Mouse (Mus musculus): ENCODE data around the gene Slc4a3. TPM values are rescaled to one million over a fixed set of nuclear protein-coding genes. Genes with fewer than 3 reads are reported as not detected.

Slc4a3 gene
- total RNA-seq, 2 experiments from 2014 or later, result 0.04 to 0.05 TPM

DNA sequence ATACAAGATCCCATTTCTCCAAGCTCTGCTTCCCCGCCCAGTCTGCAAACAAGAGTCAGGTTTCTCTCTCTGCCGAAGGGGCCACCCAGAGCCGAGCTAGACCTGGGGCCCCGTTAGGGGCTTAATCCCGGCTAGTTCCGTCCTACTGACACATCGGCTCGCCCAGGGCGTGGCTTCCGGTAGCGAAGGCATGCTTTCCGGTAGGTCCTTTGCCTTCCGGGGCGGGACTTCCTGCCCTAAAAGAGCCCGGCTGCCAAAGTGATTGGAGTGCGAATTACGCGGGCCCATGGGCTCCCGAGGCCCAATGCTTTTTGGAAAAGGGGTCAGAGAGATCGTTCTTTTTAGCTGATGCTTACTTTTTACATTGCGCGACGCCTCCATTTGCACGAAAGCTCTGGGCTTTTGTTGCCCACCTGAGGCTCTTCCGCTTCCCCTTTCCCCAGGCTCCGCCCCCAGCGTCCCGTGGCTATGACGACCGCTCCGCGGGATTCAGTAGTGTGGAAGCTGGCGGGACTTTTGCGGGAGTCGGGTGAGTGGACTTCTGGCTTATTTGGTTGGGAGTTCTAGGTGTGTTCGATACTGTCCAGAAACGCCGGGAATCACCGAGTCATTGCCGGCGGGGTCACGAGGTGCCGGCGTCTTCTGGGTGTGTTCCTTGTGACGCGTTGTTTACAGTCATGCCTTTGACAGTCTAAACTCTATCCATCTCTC, 24.6 kb upstream of the Slc4a3 start, which contains the start of gene Stk11ip:
Stk11ip (plus strand) TSS at position 209 of the 711 bp plus-strand sequence.
- ATAC-seq (replicated peaks; ENCODE audit: poor library complexity), result peak; percentile 97

DNA sequence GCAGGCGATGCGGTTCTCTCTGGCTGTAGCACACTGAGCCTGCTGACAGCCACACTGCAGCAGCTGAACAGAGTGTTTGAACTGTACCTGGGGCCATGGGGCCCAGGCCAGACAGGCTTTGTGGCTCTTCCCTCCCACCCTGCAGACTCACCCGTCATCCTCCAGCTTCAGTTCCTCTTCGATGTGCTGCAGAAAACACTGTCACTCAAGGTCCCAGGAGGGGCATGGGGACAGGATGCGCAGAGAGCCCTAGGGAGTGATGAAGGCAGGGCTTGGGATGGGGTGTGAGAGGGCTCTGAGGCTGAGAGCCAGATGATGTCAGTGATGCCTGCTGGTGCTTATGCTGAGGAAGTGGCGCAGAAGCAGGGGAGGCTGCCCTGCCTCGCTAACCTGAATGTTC, 21.4 kb upstream of the Slc4a3 start:
- no peak for ATAC-seq (replicated peaks; ENCODE audit: poor library complexity)

DNA sequence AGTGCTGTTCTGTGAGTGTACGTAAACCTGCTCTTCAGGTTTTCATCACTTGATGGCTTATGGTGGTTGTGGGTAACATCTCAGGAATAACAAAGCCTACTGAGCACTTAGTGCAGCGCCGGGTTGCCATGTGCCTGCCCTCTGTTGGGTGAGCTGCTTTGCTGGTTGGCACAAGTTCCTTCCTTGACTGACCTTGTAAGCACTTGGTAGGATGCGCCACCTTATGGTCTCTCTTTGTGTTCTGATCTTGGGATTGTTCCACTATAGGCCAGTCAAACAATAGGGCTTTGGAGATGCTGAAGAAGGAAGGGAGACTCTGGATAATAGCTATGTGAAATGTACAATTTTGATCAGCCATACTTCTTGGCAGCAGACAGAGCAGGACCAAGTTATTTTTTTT, 15.5 kb upstream of the Slc4a3 start:
- no peak for ATAC-seq (replicated peaks; ENCODE audit: poor library complexity)

DNA sequence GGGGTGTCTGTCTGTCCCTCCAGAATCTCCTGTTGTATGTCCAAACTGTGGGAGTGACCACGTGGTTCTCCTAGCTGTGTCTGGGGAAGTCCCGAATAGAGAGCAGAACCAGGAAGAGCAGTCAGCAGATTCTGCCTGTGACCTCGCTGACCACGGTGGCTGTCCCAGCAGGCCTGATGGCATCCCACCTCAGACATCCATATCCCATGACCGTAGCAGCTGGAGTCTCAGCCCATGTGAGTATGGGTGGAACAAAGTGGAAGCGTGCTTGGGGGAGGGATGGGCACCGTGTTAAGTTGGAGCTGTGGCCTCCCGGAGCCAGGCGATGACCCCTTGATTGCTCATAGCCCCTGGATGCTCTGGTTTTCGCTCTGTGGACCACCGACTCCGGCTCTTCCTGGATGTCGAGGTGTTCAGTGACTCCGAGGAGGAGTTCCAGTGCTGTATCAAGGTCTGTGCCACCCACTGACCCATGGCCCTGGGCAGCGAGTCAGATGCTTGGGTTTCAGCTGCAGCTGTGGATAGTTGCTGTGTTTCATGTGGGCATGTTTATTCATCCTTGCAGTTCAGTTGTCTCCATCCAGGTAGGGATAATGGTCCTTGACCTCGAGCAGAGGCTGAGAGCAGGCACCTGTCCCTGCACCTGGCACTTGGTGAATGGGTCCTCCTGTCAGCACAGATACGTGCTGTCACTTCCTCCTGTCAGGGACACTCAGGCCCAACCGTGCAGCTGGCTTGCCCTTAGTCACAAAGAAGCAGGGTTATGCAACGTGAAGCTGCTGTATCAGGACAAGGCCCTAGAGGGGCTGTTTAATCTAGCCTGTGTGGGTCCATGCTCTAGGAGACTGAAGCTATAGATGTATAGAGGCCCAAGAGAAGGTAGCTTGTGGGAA, 13.5 kb upstream of the Slc4a3 start:
- ATAC-seq (replicated peaks; ENCODE audit: poor library complexity), result no peak

DNA sequence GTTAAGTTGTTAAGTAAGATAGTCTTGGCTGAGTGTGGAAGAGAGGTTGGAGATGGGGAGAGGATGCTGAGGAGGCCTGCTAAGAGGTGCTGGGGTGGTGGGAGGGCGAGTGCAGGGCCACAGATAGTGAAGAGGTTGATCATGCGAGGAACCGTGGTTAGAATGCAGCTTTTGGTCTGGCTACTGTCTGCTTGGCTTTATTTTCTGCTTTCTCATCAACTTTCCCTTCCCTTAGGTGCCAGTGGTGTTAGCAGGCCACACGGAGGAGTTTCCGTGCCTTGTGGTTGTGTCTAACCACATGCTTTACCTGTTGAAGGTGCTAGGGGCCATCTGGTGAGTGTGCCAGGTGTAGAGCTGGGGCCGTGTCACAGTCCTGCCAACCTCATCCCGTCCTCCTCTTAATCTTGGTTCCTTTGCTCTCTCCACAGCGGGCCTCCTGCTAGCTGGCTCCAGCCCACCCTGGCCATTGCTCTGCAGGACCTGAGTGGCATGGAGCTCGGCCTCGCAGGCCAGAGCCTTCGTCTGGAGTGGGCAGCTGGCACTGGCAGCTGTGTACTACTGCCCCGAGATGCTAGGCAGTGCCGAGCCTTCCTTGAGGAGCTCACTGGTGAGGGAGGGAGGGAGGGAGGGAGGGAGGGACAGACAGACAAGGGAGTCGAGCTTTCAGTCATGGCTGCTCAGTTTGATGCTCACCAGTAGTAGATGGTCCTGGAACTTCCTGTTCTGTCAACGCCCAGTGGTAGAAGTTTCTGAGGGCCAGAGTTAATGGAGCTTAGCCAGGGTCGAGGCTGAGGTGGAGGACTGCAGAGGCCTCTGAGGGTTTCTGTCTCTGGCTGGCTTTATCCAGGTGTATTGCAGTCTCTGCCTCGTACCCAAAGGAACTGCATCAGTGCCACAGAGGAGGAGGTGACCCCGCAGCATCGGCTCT, 12.5 kb upstream of the Slc4a3 start:
- ATAC-seq (replicated peaks; ENCODE audit: poor library complexity), result no peak

DNA sequence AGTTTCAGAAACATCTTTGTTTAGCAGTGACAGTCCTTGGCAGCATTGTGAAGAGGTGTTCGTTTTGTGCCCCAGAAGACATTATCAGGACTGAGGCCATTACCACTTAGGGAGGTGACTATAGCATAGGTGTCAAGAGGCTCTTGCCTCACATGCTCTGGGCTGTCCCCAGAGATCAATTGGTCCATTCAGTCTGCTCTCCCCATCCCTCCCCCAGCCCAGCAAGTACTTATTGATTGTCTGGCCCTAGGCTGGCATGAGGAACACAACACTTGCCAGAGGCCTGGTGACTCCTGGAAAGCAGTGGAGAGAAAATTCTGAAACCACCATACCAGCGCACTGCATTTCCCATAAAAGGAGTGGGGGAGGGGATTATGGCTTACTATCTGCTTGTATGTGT, 8.5 kb upstream of the Slc4a3 start:
- no peak for ATAC-seq (replicated peaks; ENCODE audit: poor library complexity)

DNA sequence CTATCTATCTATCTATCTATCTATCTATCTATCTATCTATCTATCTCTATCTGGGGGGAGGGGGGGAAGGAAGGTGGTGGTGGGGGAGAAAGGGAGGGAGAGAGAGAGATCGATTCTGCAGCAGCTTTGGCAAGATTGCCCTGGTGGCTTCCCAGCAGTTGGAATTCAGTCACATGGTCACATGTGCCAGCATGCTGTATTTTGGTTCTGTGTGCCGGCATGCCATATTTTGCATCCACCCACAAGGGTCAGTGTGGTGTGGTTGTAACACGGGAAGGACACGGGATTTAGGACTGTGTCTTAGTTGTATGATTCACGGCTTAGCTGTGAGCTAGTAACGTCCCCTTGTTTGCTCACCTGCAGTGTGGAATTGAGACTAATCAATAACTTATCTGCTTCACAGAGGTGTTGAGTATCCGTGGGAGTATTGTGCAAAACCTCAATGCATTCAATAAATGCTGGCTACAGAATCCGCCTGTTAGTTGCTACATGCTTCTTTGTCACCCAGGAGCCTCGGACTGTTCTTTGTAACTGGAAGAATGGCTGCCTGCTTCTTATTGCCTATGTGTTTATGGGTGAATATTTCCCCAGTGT, 7.4 kb upstream of the Slc4a3 start:
- no peak for ATAC-seq (replicated peaks; ENCODE audit: poor library complexity)

DNA sequence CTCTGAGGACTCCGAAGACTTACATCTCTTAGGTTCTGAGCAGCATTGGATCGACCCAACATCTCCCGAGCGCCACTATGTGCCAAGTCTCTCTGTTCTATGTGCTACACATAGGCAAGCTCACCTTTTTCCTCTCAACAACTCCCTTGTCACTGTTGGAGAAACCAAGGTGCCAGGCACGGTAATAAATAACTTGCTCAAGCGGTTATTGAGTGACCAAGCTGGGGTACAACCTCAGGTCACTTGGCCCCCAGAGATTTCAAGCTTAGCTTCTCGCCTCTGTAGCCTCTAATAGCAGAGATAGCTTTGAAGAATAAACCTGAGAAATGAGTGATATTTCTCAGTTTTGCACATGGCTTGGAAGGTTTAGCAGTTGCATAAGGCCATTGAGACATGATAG, 4.6 kb upstream of the Slc4a3 start:
- no peak for ATAC-seq (replicated peaks; ENCODE audit: poor library complexity)

DNA sequence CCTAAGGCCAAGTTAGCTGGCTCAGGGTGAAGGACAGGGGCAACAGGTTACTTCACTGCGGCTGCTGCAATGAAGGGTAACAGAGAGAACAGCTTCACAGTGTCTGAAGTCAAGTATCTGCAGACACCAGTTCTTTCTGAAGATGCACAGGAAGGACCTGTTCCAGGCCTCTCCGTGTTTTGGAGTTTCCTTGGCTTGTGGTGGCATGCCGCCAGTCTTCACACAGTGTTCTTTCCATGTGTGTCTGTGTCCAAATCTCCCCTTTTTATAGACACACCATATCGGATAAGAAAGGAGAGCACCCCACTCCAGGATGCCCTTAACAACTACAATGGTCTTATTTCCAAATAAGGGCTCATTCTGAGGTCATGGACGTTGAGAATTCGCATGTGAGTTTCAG, 1.7 kb upstream of the Slc4a3 start:
- no peak for ATAC-seq (replicated peaks; ENCODE audit: poor library complexity)

DNA sequence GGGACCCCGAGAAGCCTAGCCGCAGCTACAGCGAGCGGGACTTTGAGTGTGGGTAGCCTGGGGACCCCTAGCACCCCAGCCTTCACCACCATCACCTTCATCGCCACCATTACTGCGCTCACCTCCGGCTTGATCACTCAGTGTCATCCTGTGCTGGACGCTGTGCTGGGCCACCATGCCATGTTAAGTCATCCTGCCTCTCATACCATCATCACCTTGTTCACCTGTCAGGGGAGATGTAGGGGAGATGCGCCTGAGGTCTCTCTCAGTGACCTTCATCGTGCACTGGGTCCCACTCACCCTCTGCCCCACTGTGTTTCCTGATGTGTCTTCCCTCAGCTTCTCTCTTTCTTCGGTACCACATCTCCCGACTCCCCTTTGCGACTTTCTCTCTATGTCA, 1.3 kb downstream of the Slc4a3 start:
- ATAC-seq (replicated peaks; ENCODE audit: poor library complexity), result no peak

DNA sequence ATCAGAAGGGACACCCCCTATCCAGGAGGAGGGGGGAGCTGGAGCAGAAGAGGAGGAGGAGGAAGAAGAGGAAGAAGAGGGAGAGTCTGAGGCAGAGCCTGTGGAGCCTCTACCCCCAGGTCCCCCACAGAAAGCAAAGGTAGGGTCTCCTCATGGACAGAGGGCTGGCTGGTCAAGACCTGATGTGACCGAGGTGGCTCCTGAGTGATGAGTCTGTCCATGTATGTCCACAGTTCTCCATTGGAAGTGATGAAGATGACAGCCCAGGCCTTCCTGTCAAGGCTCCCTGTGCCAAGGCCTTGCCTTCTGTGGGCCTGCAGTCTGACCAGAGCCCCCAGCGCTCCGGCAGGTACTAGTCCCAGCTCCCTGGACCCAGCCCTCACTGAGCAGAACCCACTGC, 2.0 kb downstream of the Slc4a3 start:
- no peak for ATAC-seq (replicated peaks; ENCODE audit: poor library complexity)

DNA sequence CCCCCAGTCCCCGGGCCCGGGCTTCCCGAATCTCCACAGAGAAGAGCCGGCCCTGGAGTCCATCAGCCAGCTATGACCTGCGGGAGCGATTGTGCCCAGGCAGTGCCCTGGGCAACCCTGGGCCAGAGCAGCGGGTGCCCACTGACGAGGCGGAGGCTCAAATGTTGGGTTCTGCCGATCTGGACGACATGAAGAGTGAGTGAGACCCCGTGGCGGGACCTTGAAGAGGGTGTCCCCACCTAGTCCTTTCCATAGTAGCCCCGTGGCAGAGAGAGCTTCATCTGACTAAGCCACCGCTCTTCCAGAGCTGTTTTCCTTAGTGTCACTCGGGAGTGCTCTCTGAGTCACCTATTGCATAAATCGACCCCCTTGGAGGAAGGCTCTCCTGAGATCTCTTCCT, 2.8 kb downstream of the Slc4a3 start:
- ATAC-seq (replicated peaks; ENCODE audit: poor library complexity), result no peak

DNA sequence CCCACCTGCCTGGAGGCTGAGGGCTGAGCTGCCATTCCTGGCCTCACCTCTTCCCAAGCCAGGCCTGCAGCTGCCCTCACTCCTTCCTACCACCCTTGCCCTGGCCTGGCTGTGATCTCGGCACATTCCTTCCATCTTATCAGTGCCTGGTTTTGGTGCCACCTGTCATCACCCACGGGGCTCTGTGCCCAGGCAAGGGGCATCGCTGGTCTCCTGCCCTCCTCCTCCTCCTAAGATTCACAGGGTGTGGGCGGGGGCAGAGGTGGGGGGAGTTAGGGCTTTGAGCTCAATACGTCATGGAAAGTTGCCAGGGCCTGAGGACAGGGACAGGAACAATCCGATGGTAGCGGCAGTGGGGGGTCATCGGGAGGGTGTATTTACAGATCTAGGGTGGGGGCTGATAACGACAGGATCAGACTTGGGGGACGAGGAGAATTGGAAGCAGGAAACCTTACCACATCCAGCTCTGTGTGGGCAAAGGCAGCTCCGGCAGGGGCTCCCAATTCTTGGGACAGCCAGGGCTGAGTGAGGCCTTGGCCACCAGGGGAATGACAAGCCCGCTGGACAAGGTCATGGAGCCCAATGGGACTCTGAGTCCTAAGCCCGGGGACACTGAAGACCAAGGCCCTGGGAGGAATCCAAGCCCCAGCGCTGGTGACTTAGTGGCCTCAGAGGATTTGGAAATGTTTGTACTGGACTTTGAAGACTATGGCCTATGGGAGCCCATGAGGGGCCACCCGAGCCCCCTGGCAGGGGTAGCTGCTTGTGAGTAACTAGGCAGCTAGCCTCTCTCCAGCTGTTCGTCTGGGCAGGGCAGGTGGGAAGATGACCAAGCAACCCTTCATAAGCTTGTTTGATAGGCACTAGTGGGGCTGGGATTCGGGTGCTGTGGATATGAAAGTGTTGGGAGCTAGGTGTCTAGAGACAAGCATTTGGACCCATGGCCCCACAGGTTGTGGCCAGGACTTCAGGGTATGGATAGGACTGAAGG, 3.5 kb downstream of the Slc4a3 start:
- no peak for ATAC-seq (replicated peaks; ENCODE audit: poor library complexity)

DNA sequence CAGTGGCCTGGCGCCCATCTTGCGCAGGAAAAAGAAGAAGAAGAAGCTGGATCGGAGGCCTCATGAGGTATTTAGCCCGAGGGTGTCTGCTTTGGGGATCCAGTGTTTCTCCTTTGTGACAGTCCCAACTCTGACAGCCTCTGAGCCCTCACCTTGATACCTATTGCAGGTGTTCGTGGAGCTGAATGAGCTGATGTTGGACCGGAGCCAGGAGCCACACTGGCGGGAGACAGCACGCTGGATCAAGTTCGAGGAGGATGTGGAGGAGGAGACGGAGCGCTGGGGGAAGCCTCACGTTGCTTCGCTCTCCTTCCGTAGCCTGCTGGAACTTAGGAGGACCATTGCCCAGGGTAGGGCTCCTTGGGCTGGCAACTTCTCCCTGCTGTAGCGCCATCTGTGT, 4.5 kb downstream of the Slc4a3 start:
- no peak for ATAC-seq (replicated peaks; ENCODE audit: poor library complexity)

DNA sequence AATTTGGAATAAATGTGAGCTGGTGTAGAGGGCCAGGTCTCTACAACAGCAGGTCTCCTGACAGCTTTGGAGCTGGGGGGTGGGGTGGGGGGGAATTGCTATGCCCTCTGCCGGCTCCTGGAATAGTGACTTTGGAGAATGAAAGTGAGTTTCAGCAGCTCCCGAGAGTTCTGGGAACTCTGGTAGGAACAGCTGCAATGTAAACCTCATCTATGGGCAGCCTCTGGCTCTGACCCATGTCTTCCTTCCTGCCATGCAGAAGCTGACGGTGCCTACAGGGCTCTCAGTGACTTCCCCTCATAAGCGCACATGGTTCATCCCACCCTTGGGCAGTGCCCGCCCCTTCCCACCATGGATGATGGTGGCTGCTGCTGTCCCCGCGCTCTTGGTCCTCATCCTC, 9.6 kb downstream of the Slc4a3 start:
- ATAC-seq (replicated peaks; ENCODE audit: poor library complexity), result no peak

DNA sequence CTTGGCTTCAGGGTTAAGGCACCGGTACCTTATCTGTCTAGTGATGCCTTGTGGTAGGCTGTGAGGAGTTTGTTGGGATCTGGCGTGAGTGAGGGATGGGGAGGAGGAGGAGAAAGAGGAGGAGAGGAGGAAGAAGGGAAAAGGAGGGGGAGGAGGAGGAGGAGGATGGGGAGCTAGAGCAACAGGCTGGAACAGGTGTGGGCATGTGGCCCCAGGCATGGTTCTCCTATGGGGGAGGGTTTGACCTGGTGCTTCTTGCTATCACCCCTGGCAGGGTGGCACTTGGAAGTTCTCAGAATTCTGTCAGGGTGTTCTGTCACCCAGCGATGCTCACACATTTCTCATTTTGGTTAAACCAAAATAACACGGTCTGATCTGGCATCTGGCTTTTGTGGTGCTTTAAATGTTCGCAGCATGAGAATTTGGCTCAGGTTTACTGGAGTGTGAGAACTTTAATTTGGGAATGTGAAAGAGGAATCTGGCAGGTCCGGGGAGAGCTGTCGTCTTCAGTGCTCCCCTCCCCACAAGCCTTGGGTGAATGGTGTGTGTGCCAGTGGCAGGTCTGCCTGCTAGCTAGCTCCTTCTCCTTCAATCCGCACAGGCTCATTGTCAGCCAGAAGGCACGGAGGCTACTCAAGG, 10.2 kb downstream of the Slc4a3 start:
- no peak for ATAC-seq (replicated peaks; ENCODE audit: poor library complexity)

DNA sequence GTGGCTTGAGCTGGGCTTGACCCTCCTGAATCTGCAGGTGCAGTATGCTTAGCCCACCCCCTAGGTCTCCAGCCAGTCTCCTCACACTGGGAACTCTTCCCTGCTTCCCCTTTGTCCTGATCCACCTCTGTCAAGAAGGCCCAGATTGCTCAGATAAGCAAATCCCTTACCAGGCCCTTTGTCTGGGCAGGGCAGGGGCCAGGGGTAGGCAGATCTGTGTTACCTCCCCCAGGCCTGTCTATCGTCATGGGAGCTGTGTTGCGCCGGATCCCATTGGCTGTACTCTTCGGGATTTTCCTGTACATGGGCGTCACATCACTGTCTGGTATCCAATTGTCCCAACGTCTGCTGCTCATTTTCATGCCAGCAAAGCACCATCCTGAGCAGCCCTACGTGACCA, 11.0 kb downstream of the Slc4a3 start:
- no peak for ATAC-seq (replicated peaks; ENCODE audit: poor library complexity)

DNA sequence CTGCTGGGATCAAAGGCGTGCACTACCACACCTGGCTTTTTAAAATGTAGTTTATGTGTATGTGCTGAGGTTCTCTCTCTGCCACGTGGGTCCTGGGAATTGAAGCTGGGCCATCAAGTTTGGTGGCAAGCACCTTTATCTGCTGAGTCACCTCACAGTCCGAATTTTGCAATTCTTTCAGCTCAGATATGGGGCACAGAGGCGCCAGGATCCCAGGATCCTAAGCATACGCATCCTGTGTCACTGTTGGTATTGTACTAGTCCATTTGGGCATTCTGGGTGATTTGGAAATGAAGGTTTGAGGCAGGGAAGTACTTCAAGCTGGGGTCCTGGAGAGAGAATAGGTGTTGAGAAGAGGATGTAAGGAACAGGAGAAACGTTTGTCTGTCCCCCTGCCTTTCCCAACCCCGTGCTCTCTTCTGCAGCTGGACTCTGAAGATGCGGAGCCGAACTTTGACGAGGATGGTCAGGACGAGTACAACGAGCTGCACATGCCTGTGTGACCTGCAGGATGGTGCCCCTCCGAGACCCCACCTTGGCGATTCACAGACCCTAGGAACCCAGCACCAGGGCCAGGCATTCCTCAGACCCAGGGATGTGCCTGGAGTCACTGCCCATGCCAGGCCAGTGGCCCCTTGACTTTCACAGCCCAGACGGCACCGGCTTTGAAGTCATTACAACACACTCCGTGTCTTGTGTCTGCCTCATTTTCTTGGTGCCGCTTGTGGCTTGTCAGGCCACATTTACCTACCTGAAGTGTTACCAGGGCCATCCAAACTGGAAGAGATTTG, 12.5 kb downstream of the Slc4a3 start:
- no peak for ATAC-seq (replicated peaks; ENCODE audit: poor library complexity)

Data from megakaryocyte progenitor cell, adult 5-6 weeks (primary cell).